Mouse (Mus musculus) CH12.LX (cell line): Measurements from ENCODE around the gene Poln. TPM values are rescaled to one million over a fixed set of nuclear protein-coding genes. Genes with fewer than 3 reads are reported as not detected.

Experiments
- DNase-seq: peaks from one replicate; pipeline ENCODE4 v3.0.0-alpha.2; 2013; ENCODE audit errors: extremely low read depth
- H3K27ac ChIP-seq: 2 replicates; pipeline ENCODE4 v1.5.1; 2012; ENCODE audit warnings: low read depth, mild to moderate bottlenecking, control low read depth, moderate library complexity; ENCODE audit not compliant: insufficient read depth
- H3K27me3 ChIP-seq: replicated peaks from 2 replicates; pipeline ENCODE3; 2012; ENCODE audit warnings: inconsistent platforms
- H3K36me3 ChIP-seq, 2 experiments: replicated peaks in 1 of 2; 2 replicates each; pipeline versions ENCODE3 to v1.6.1; 2012; ENCODE audit warnings: inconsistent platforms in 1 of 2, low read length in 1 of 2, mild to moderate bottlenecking in 1 of 2, mixed read lengths in 1 of 2, moderate library complexity in 1 of 2; ENCODE audit not compliant: control insufficient read depth in 1 of 2, insufficient read depth in 1 of 2
- H3K4me1 ChIP-seq, 2 experiments: 2 replicates each; pipeline ENCODE4 v1.6.1; 2012; ENCODE audit warnings: inconsistent platforms in 1 of 2, moderate library complexity in 1 of 2; ENCODE audit not compliant: insufficient read depth in 2 of 2, control insufficient read depth in 1 of 2
- H3K4me2 ChIP-seq: 2 replicates; pipeline ENCODE4 v1.6.1; 2012; ENCODE audit warnings: low read depth, mild to moderate bottlenecking, control low read depth; ENCODE audit not compliant: poor library complexity, insufficient read depth, severe bottlenecking
- H3K4me3 ChIP-seq, 3 experiments: fragments of 150-350 bp in 1 of 3; sonication (generic) in 1 of 3; replicated peaks in 1 of 3; 2 replicates each; pipeline versions ENCODE3 to v1.5.1; 2011 to 2012; ENCODE audit warnings: low read depth in 2 of 3, low read length in 2 of 3, mild to moderate bottlenecking in 2 of 3, moderate library complexity in 2 of 3, control low read depth in 1 of 3, improper control_type of control experiment in 1 of 3, inconsistent platforms in 1 of 3, mixed read lengths in 1 of 3; ENCODE audit not compliant: poor library complexity in 1 of 3
- H3K79me2 ChIP-seq: replicated peaks from 2 replicates; pipeline ENCODE4 v1.6.1; 2012; ENCODE audit warnings: mild to moderate bottlenecking, moderate library complexity; ENCODE audit not compliant: control insufficient read depth, poor library complexity, insufficient read depth, severe bottlenecking; ENCODE audit errors: extremely low read depth
- H3K9ac ChIP-seq: 2 replicates; pipeline ENCODE4 v1.6.1; 2012; ENCODE audit warnings: low read depth, mild to moderate bottlenecking, control low read depth, moderate library complexity; ENCODE audit not compliant: insufficient read depth
- H3K9me3 ChIP-seq: replicated peaks from 2 replicates; pipeline ENCODE3; 2012; ENCODE audit warnings: low read length, inconsistent platforms, mixed read lengths
- BHLHE40 ChIP-seq: IDR thresholded peaks from 2 replicates; pipeline ENCODE4 v1.6.1; 2011; ENCODE audit warnings: mild to moderate bottlenecking, low read depth, low read length, improper control_type of control experiment
- CHD1 ChIP-seq: IDR thresholded peaks from 2 replicates; pipeline ENCODE4 v1.6.1; 2012; ENCODE audit warnings: low read depth, low read length, improper control_type of control experiment, inconsistent platforms
- EP300 ChIP-seq: IDR thresholded peaks from 2 replicates; pipeline ENCODE4 v1.6.1; 2011; ENCODE audit warnings: low read length, improper control_type of control experiment
- ETS1 ChIP-seq: conservative IDR thresholded peaks from 2 replicates; pipeline ENCODE4 v1.6.1; 2012; ENCODE audit warnings: low read depth, mild to moderate bottlenecking, inconsistent platforms, low read length, improper control_type of control experiment, moderate library complexity
- GABPA ChIP-seq: IDR thresholded peaks from 2 replicates; pipeline ENCODE4 v1.6.1; 2012; ENCODE audit warnings: low read depth, low read length, improper control_type of control experiment, inconsistent platforms; ENCODE audit not compliant: insufficient replicate concordance
- HCFC1 ChIP-seq: IDR thresholded peaks from 2 replicates; pipeline ENCODE4 v1.6.1; 2012; ENCODE audit warnings: low read depth, mild to moderate bottlenecking, inconsistent platforms, low read length, improper control_type of control experiment
- IRF4 ChIP-seq: IDR thresholded peaks from 2 replicates; pipeline ENCODE4 v1.6.1; 2014; ENCODE audit warnings: low read depth, mild to moderate bottlenecking, inconsistent platforms, low read length, improper control_type of control experiment
- MAFK ChIP-seq: IDR thresholded peaks from 2 replicates; pipeline ENCODE4 v1.6.1; 2011; ENCODE audit warnings: low read length, improper control_type of control experiment; ENCODE audit not compliant: insufficient replicate concordance
- MXI1 ChIP-seq: IDR thresholded peaks from 2 replicates; pipeline ENCODE4 v1.6.1; 2011; ENCODE audit warnings: mild to moderate bottlenecking, low read depth, low read length, improper control_type of control experiment
- NELFE ChIP-seq: IDR thresholded peaks from 2 replicates; pipeline ENCODE4 v1.6.1; 2011; ENCODE audit warnings: low read depth, low read length, improper control_type of control experiment
- PAX5 ChIP-seq: IDR thresholded peaks from 2 replicates; pipeline ENCODE4 v1.6.1; 2012; ENCODE audit warnings: low read length, inconsistent platforms, mixed read lengths
- POLR2AphosphoS2 ChIP-seq: IDR thresholded peaks from 2 replicates; pipeline ENCODE4 v1.6.1; 2011; ENCODE audit warnings: low read depth, low read length, improper control_type of control experiment
- SIN3A ChIP-seq: IDR thresholded peaks from 2 replicates; pipeline ENCODE4 v1.6.1; 2012; ENCODE audit warnings: low read length, improper control_type of control experiment, inconsistent platforms
- SMC3 ChIP-seq: IDR thresholded peaks from 2 replicates; pipeline ENCODE4 v1.6.1; 2011; ENCODE audit warnings: low read depth, low read length, improper control_type of control experiment
- TBP ChIP-seq: conservative IDR thresholded peaks from 2 replicates; pipeline ENCODE4 v1.6.1; 2011; ENCODE audit warnings: low read depth, low read length, improper control_type of control experiment
- TCF12 ChIP-seq: IDR thresholded peaks from 2 replicates; pipeline ENCODE4 v1.6.1; 2014; ENCODE audit warnings: low read depth, mild to moderate bottlenecking, inconsistent platforms, low read length, improper control_type of control experiment
- UBTF ChIP-seq: IDR thresholded peaks from 2 replicates; pipeline ENCODE4 v1.6.1; 2012; ENCODE audit warnings: low read depth, mild to moderate bottlenecking, inconsistent platforms, low read length, improper control_type of control experiment, moderate library complexity
- USF2 ChIP-seq: conservative IDR thresholded peaks from 2 replicates; pipeline ENCODE4 v1.6.1; 2011; ENCODE audit warnings: low read depth, low read length, improper control_type of control experiment
- ZNF384 ChIP-seq: IDR thresholded peaks from 2 replicates; pipeline ENCODE4 v1.6.1; 2012; ENCODE audit warnings: low read depth, low read length, improper control_type of control experiment, inconsistent platforms
- dilution Hi-C: fragments of 300-500 bp; cut with MboI; formaldehyde crosslinking; loops from 2 replicates; pipeline ENCODE4 v1.14.3; 2020; ENCODE audit warnings: low sequenced_read_pairs; ENCODE audit not compliant: extremely low pct_unique_long_range_greater_than_20kb, extremely low pct_ligation_motif_present
- in situ Hi-C: fragments of 300-500 bp; cut with MboI; formaldehyde crosslinking; loops from 3 replicates; pipeline ENCODE4 v1.14.3; 2019; ENCODE audit warnings: low sequenced_read_pairs, low pct_ligation_motif_present, low pct_unique_long_range_greater_than_20kb, mixed read lengths
- polyA plus RNA-seq: library from polyadenylated mRNA; unstranded; fragments of >175 nt; gene quantifications from 2 replicates; pipeline ENCODE4 v1.2.1, GENCODE M21; 2012; ENCODE audit warnings: low read depth; ENCODE audit not compliant: insufficient read length
- total RNA-seq, 2 experiments: library from RNA; depleted of rRNA; stranded (reverse); fragments of 300-350 nt in 1 of 2; fragments of >200 nt in 1 of 2; gene quantifications; 2 replicates each; pipeline ENCODE4 v1.2.3; 2012 to 2014

The Poln gene
- total and polyA plus RNA-seq, 3 experiments: 0.25 to 0.64 (median 0.39) TPM

GRCm38 (mm10) chr5:34170726-34171125, 1.5 kb upstream of the Poln start:
- H3K79me2 ChIP-seq: peaks cover 16% of the 10 kb centered on the region
- H3K4me2 ChIP-seq: no peak overlapping the region
- peaks cover 0 to 13% of the 10 kb centered on the region in 2 experiments; a peak in 2 of 4 replicates for H3K4me1 ChIP-seq
- no peak for DNase-seq
- no peaks in the 10 kb centered on the region for H3K27me3 ChIP-seq
- H3K9ac ChIP-seq: no peak overlapping the region
- H3K9me3 ChIP-seq: no peaks in the 10 kb centered on the region
- H3K36me3 ChIP-seq: peaks cover 0 to 6% of the 10 kb centered on the region in 2 experiments
- no peak overlapping the region for H3K4me3 ChIP-seq
- dilution Hi-C loops: no loop called here
- in situ Hi-C loops: no loop called here
- H3K27ac ChIP-seq: no peak overlapping the region
- TF ChIP-seq HCFC1: no peak
- no peak for TF ChIP-seq ZNF384
- no peak for TF ChIP-seq PAX5
- no peak for TF ChIP-seq NELFE
- TF ChIP-seq GABPA: no peak
- TF ChIP-seq MAFK: peak; percentile 83
- no peak for TF ChIP-seq TCF12
- TF ChIP-seq MXI1: no peak
- TF ChIP-seq IRF4: no peak

GRCm38 (mm10) chr5:34169954-34170353, 706 bp upstream of the Poln start:
- DNase-seq: no peak
- TF ChIP-seq UBTF: no peak
- 0 out of 2 replicates have a peak, but pooled peaks have one; percentile 56 for TF ChIP-seq CHD1
- TF ChIP-seq EP300: no peak
- no peak for TF ChIP-seq USF2
- TF ChIP-seq SIN3A: peak; percentile 38; the same call in 1 of the 2 replicates
- 0 out of 2 replicates have a peak, but pooled peaks have one; percentile 17 for TF ChIP-seq MXI1
- no peak for TF ChIP-seq MAFK
- Histone ChIP-seq H3K4me1 (peaks cover 0 to 15% of the 10 kb centered on the region in 2 experiments; a peak in 2 of 4 replicates), H3K27me3 (no peaks in the 10 kb centered on the region), H3K79me2 (peaks cover 22% of the 10 kb centered on the region), H3K9me3 (no peaks in the 10 kb centered on the region), H3K4me2 (peak overlapping the region; percentile 87), H3K27ac (peak overlapping the region; percentile 51; the same call in 1 of the 2 replicates), H3K9ac (peak overlapping the region; percentile 95), H3K36me3 (peaks cover 0 to 2% of the 10 kb centered on the region in 2 experiments), H3K4me3 (peak overlapping the region; percentile 40 to 79 (median 50))
- in situ Hi-C loops: no loop called here
- dilution Hi-C loops: no loop called here

GRCm38 (mm10) chr5:34167857-34168256, 1.4 kb downstream of the Poln start:
- Histone ChIP-seq H3K4me2 (peak overlapping the region; percentile 99), H3K9ac (peak overlapping the region; percentile 93), H3K27me3 (no peaks in the 10 kb centered on the region), H3K4me1 (peaks cover 5 to 31% of the 10 kb centered on the region in 2 experiments), H3K79me2 (peaks cover 33% of the 10 kb centered on the region), H3K4me3 (peak overlapping the region; percentile 15 to 79 (median 59)), H3K36me3 (peaks cover 3 to 8% of the 10 kb centered on the region in 2 experiments), H3K27ac (no peak overlapping the region), H3K9me3 (no peaks in the 10 kb centered on the region)
- DNase-seq: no peak
- dilution Hi-C loops: no loop called here
- in situ Hi-C loops: no loop called here
- TF ChIP-seq SMC3 (no peak), BHLHE40 (no peak), ETS1 (no peak), USF2 (no peak), CHD1 (0 out of 2 replicates have a peak, but pooled peaks have one; percentile 65), POLR2AphosphoS2 (no peak), MXI1 (peak; percentile 44; the same call in 1 of the 2 replicates), SIN3A (peak; percentile 53; the same call in 1 of the 2 replicates), TBP (no peak)
